Mouse (Mus musculus): ENCODE data around the gene Rbms3.

The Rbms3 gene

DNA sequence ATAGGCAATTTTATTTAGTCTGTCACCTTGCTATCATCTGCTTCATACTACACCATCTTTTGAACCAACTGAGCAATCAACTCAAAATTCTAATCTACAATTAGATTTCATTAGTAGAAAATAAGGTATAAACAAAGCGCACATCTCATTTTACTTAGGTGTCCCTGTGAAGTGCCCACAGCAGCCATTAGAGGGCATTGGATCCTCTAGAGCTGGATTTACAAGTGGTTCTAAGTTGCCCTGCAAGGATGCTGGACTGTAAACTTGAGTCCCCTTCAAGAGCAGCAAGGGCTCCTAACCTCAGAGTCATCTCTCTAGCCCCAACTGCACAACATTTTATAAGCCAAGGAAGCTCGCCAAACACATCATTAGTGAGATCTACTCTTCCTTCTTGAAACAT, 891.9 kb downstream of the Rbms3 start:
- no peak for DNase-seq (ENCODE audit: low spot score)

DNA sequence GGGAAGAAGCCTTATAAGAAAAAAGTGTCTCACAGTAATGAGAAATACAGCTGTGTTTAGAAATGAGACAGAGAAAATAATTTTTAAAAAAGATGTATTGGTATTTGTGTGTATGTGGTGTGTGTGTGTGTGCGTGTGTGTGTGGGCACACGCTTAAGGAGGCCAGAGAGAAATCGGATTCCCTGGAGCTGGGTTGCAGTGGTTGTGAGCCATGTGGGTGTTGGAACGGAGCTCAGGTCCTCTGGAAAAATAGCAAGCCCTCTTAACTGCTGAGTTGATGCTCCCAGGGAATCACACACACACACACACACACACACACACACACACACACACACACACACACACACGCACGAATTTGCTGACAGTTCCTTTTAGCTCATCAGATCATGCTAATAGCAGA, 900.5 kb downstream of the Rbms3 start:
- DNase-seq (ENCODE audit: low spot score), result no peak

DNA sequence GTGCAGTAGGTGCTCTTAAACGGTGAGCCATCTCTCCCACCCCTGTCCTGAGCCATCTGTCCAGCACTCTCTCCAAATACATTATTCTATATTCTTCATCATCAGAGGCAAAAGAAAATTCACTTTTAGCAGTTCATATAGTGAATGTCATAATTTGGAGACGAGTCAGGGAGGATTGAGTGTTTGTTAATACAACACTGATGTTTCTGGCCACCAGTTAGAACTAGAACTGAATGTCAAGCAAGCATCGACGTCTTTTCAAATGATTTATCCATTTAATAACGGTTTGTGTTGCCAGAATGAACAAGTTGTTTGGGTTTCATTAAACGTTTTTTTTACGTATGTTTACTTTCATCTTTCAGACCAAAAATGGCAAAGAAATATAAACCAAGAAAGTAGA, 901.1 kb downstream of the Rbms3 start:
- DNase-seq (ENCODE audit: low spot score), result no peak

- no peak for DNase-seq (ENCODE audit: low spot score)
Measured at GRCm38 (mm10) chr9:116728093-116728492, 901.6 kb downstream of the Rbms3 start.

GRCm38 (mm10) chr9:116724581-116724980, 905.1 kb downstream of the Rbms3 start:
- no peak for DNase-seq (ENCODE audit: low spot score)

GRCm38 (mm10) chr9:116703119-116703518, 926.6 kb downstream of the Rbms3 start:
- DNase-seq (ENCODE audit: low spot score), result no peak

DNA sequence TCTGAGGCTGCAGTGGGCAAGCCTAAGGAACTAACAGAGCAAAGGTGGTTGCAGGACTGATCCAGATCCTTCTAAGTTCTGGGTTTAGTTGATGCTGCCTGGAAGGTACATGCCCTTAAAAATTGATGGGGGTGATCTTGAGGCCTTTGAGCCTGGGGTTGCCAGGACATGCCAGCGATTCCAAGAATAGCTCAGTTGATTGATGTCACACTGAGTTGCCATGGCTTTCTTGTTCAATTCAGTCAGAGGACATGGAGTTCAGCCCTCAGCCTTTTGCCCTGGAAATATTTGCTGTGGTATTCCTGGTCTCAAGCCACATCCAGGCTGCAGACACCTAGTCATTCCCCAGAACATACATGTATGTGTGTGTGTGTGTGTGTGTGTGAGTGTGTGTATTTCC, 927.1 kb downstream of the Rbms3 start:
- DNase-seq (ENCODE audit: low spot score), result no peak

- DNase-seq (ENCODE audit: low spot score), result no peak
Measured at GRCm38 (mm10) chr9:116701511-116702179, 928.1 kb downstream of the Rbms3 start.

- DNase-seq (ENCODE audit: low spot score), result no peak
Measured at GRCm38 (mm10) chr9:116688615-116689014, 941.1 kb downstream of the Rbms3 start.

- DNase-seq (ENCODE audit: low spot score), result no peak
Measured at GRCm38 (mm10) chr9:116677142-116677541, 952.6 kb downstream of the Rbms3 start.

GRCm38 (mm10) chr9:116676445-116676844, 953.3 kb downstream of the Rbms3 start:
- no peak for DNase-seq (ENCODE audit: low spot score)

DNA sequence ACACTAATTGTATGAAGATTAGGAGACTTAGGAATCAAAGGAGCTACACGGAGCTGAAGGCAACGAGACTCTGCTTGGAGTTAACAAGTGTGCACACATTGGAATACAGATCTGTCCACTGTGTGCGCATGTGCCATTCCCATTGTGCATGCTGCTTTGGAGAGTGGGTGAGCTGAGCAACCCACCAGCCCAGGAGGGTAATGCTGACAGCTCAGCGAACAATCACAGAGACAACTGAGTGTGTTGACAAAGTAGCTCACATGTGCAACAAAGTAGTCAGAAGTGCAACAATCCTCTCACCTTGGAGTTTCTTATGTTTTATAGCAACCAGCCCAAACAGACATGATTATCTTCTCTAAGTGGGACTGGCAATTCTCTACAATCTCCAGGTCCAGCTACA, 955.5 kb downstream of the Rbms3 start:
- DNase-seq (ENCODE audit: low spot score), result no peak

- no peak for DNase-seq (ENCODE audit: low spot score)
Measured at GRCm38 (mm10) chr9:116661026-116661425, 968.7 kb downstream of the Rbms3 start.

DNA sequence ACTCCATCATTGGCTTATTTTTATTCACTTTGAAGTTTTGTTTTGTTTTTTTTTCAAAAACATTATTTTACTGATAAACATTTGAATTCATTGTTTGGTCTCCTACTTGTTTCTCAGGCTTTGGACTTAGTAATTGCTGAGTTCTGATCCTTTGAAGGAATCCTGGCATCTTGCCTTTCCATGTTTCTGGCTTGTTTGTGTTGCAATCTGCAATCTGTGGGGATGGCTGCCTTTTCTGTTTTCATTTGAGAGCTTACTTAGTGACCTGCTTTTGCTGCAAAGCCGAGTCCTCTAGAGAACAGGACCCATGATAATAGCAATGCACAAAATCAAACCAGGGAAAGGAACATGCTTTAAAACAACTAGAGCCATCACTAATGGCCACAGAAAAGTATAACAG, 969.8 kb downstream of the Rbms3 start:
- no peak for DNase-seq (ENCODE audit: low spot score)

DNA sequence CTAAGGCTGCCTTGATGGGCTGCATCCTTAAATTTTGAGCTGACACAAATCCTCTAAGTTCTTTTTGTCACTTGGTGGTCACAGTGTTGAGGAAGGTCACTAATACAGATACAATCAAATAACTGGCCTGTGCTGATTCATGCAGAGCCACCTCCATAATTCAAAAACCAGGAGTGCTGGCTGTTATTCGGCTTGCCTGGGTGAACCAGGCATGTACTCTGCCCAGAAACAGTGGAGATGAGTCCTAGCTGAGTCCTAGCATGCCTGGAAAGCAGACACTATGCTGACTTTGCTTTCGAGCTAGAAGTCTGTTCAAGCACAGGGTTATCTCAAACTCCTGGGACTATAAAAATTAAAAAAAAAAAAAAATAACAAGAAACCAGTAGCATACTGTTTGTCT, 972.6 kb downstream of the Rbms3 start:
- no peak for DNase-seq (ENCODE audit: low spot score)

- no peak for DNase-seq (ENCODE audit: low spot score)
Measured at GRCm38 (mm10) chr9:116651414-116651813, 978.3 kb downstream of the Rbms3 start.

DNA sequence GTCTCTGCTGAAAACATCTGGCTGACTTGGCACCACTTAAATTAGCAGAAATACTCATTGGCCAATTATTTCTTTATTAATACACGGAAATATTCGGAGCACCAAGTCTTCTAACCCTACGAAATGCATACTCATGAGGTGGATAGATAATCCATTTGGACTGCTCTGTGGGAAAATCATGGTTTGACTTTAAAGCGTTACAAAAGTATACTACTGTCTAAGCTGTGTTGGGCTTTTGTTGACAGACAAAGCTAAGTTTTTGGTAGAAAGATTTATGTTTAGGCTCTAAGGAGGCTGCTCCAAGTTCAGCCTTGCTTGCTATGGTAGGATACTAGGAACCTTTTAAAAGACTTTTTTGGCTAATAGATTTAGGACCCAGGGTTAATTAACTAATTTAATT, 979.8 kb downstream of the Rbms3 start:
- DNase-seq (ENCODE audit: low spot score), result no peak

GRCm38 (mm10) chr9:116649086-116649792, 980.5 kb downstream of the Rbms3 start:
- DNase-seq (ENCODE audit: low spot score), result no peak

DNA sequence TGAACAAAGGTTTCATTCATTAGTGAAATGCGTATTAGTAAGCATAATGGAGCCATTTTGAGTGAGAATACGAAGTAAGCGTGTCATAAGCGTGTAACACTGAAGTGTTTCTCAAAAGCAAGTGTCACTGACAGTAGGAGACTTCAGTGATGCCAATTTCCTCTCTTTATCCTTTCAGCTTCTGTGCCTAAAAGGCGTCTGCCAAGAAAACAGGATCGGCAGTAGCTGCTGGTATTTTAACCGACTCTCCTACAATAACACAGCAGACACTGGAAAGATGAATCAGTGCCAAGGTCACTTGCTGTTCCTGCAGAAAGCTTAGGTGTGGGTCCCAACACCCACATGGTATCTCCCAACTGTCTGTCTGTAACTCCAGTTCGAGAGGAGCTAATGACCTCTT, 985.1 kb downstream of the Rbms3 start:
- DNase-seq (ENCODE audit: low spot score), result no peak

DNA sequence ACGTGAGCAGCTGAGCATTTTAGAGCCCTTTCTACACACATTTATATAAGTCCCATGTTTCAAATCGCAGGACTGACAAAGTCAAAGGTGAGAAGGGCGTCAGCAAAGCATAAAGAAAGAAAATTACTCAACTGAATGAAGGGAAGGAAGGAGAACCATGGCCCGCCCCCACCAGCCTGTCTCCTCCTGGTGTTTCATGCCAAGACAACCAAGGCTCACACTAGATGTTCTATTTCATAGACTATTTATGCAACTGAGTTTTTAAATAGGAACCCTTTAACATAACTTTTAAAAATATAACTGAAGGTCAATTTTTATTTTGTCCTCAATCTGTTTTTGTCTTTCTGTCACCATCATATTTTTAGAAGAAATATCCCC, 989.4 kb downstream of the Rbms3 start:
- no peak for DNase-seq (ENCODE audit: low spot score)

DNA sequence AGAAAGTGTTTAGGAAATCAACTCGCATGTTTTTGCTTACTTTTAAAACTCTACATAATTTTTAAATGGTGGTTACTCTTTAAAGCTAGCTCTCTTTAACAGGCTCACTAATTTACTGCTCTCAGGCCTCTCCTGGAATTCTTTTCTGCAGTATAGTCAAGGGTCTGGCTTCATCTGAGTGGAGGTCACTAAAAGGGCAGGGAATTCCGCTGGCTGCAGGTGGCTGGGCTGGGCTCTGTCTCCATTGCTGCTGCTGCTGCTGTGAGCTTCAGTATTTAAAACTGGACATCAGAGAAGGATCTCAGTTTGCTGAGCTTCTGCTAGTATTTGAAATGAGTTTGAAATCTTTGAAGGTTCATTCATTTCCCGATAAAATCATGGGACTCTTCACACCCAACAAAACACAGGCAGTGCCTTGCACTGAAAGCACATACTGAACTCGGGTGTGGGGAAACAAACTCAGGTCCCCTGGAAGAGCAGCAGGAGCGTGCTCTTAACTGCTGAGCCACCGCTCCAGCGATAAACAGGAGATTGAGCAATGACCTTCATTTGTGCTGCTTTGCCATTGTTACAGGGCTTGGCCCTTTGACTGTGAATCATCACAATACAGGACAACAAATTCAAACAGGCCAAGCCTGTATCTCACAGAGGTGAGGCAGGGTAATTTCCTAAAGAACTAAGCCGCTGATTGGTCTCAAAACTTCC, 990.0 kb downstream of the Rbms3 start:
- DNase-seq (ENCODE audit: low spot score), result no peak

DNA sequence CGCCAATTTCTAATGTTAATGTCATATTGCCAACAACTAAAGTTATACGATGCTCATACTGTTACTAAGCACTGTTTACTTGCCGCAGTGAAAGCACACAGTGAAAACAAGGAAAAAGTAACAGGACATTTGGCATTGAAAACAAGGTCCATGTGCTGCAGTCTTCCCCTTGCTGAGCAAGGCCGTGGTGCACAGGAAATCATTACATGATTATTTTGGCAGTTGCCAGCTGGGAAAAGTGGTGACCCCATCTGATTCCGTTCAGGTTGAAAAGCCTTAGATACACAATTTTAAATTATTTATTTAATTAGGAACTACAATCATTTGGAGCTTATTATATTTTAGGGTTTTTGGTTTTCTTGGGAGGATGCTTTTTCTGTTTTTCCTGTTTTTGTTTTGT, 995.9 kb downstream of the Rbms3 start:
- no peak for DNase-seq (ENCODE audit: low spot score)

GRCm38 (mm10) chr9:116633075-116633474, 996.6 kb downstream of the Rbms3 start:
- DNase-seq (ENCODE audit: low spot score), result no peak

Data from ovary, postnatal 10 days (tissue).